Mouse (Mus musculus): ENCODE results near the gene Aplnr.

Aplnr gene

GRCm38 (mm10) chr2:85137601-85138140 lies 1.6 kb downstream of the Aplnr start:
- DNase-seq (ENCODE audit: low read depth, low spot score), result no peak

GRCm38 (mm10) chr2:85138143-85138542 lies 2.1 kb downstream of the Aplnr start:
- DNase-seq (ENCODE audit: low read depth, low spot score), result no peak

GRCm38 (mm10) chr2:85139393-85139792 lies 3.4 kb downstream of the Aplnr start:
- no peak for DNase-seq (ENCODE audit: low read depth, low spot score)

- DNase-seq (ENCODE audit: low read depth, low spot score), result no peak
Observed at GRCm38 (mm10) chr2:85139846-85140245, 3.8 kb downstream of the Aplnr start.

GRCm38 (mm10) chr2:85140833-85141232 lies 4.8 kb downstream of the Aplnr start:
- DNase-seq (ENCODE audit: low read depth, low spot score), result no peak

- no peak for DNase-seq (ENCODE audit: low read depth, low spot score)
Observed at GRCm38 (mm10) chr2:85144908-85145307, 8.9 kb downstream of the Aplnr start.

- no peak for DNase-seq (ENCODE audit: low read depth, low spot score)
Observed at GRCm38 (mm10) chr2:85145346-85145745, 9.3 kb downstream of the Aplnr start.

- DNase-seq (ENCODE audit: low read depth, low spot score), result no peak
Observed at GRCm38 (mm10) chr2:85147481-85147880, 11.5 kb downstream of the Aplnr start.

GRCm38 (mm10) chr2:85150373-85150772 lies 14.3 kb downstream of the Aplnr start:
- DNase-seq (ENCODE audit: low read depth, low spot score), result no peak

GRCm38 (mm10) chr2:85151233-85151632 lies 15.2 kb downstream of the Aplnr start:
- DNase-seq (ENCODE audit: low read depth, low spot score), result no peak

- no peak for DNase-seq (ENCODE audit: low read depth, low spot score)
Observed at GRCm38 (mm10) chr2:85155334-85155733, 19.3 kb downstream of the Aplnr start.

GRCm38 (mm10) chr2:85156136-85156535 lies 20.1 kb downstream of the Aplnr start:
- no peak for DNase-seq (ENCODE audit: low read depth, low spot score)

- DNase-seq (ENCODE audit: low read depth, low spot score), result no peak
Observed at GRCm38 (mm10) chr2:85157382-85157781, 21.4 kb downstream of the Aplnr start.

GRCm38 (mm10) chr2:85160901-85161637 lies 25.0 kb downstream of the Aplnr start:
- no peak for DNase-seq (ENCODE audit: low read depth, low spot score)

GRCm38 (mm10) chr2:85161638-85162093 lies 25.6 kb downstream of the Aplnr start:
- no peak for DNase-seq (ENCODE audit: low read depth, low spot score)

GRCm38 (mm10) chr2:85163311-85164047 lies 27.5 kb downstream of the Aplnr start:
- DNase-seq (ENCODE audit: low read depth, low spot score), result no peak

GRCm38 (mm10) chr2:85167624-85168023 lies 31.6 kb downstream of the Aplnr start:
- DNase-seq (ENCODE audit: low read depth, low spot score), result no peak

GRCm38 (mm10) chr2:85168327-85168726 lies 32.3 kb downstream of the Aplnr start:
- no peak for DNase-seq (ENCODE audit: low read depth, low spot score)

GRCm38 (mm10) chr2:85172071-85172762 lies 36.2 kb downstream of the Aplnr start:
- no peak for DNase-seq (ENCODE audit: low read depth, low spot score)

GRCm38 (mm10) chr2:85172763-85173103 lies 36.7 kb downstream of the Aplnr start:
- no peak for DNase-seq (ENCODE audit: low read depth, low spot score)

GRCm38 (mm10) chr2:85173545-85173944 lies 37.5 kb downstream of the Aplnr start:
- no peak for DNase-seq (ENCODE audit: low read depth, low spot score)

GRCm38 (mm10) chr2:85178139-85178800 lies 42.2 kb downstream of the Aplnr start:
- DNase-seq (ENCODE audit: low read depth, low spot score), result no peak
